In genomic region chr2:122330317-122330716, GRCm38 (mm10) we compare ENCODE assay signal across 27 mouse cellular contexts. TPM values are rescaled to one million over a fixed set of nuclear protein-coding genes. Genes with fewer than 3 reads are reported as not detected.
"Had no signal": no experiment of that assay in that cellular context is flagged by ENCODE, and none has a peak within 500 bp of the region (broad histone marks: within the 10 kb centered on the region; RNA-seq: fewer than 3 reads in every experiment).

No protein-coding gene starts in this region.

RNA-seq across cellular contexts. Expression of gene Duox1, which starts 14.8 kb away (rescaled TPM):
- total RNA-seq: common myeloid progenitor, adult 5-6 weeks; forebrain, postnatal 0 days; granulocyte monocyte progenitor cell, adult 5-6 weeks had no signal
- polyA plus RNA-seq: cortical plate, adult 2 months; erythroblast, embryonic 14.5 days; forebrain, embryonic 10.5 days; forebrain, embryonic 11.5 days; forebrain, embryonic 13.5 days; heart, embryonic 10.5 days had no signal

RNA-seq across cellular contexts. Expression of gene Duoxa1, which starts 16.8 kb away (rescaled TPM):
- polyA plus RNA-seq: erythroblast, embryonic 14.5 days; forebrain, embryonic 10.5 days; forebrain, embryonic 11.5 days; forebrain, embryonic 13.5 days; forebrain, embryonic 14.5 days; forebrain, embryonic 15.5 days; forebrain, embryonic 16.5 days; frontal cortex, adult 2 months; heart, embryonic 10.5 days had no signal

RNA-seq across cellular contexts. Expression of gene Duoxa2, which starts 31.6 kb away (rescaled TPM):
- total RNA-seq: common myeloid progenitor, adult 5-6 weeks; forebrain, postnatal 0 days; gastrocnemius, adult 18-20 months; gastrocnemius, adult 2 months; gastrocnemius, adult 8-10 months; gastrocnemius, postnatal 10 days; gastrocnemius, postnatal 14 days; gastrocnemius, postnatal 25 days; gastrocnemius, postnatal 36 days; gastrocnemius, postnatal 4 days; granulocyte monocyte progenitor cell, adult 5-6 weeks had no signal
- polyA plus RNA-seq: cortical plate, adult 2 months; embryonic facial prominence, embryonic 10.5 days; embryonic facial prominence, embryonic 11.5 days; embryonic facial prominence, embryonic 12.5 days; embryonic facial prominence, embryonic 13.5 days; embryonic facial prominence, embryonic 15.5 days; erythroblast, embryonic 14.5 days; forebrain, embryonic 10.5 days; forebrain, embryonic 11.5 days; forebrain, embryonic 12.5 days; forebrain, embryonic 13.5 days; forebrain, embryonic 14.5 days; forebrain, embryonic 16.5 days; frontal cortex, adult 2 months had no signal

RNA-seq across cellular contexts. Expression of gene Duox2, which starts 32.1 kb away (rescaled TPM):
- total RNA-seq: common myeloid progenitor, adult 5-6 weeks; granulocyte monocyte progenitor cell, adult 5-6 weeks had no signal
- polyA plus RNA-seq: embryonic facial prominence, embryonic 10.5 days; embryonic facial prominence, embryonic 11.5 days; erythroblast, embryonic 14.5 days; forebrain, embryonic 10.5 days; forebrain, embryonic 11.5 days; forebrain, embryonic 12.5 days; forebrain, embryonic 13.5 days; forebrain, embryonic 14.5 days; forebrain, embryonic 16.5 days; forebrain, postnatal 0 days; heart, embryonic 10.5 days had no signal
